Mouse (Mus musculus): ENCODE data around the gene Kdf1.

Gene Kdf1

DNA sequence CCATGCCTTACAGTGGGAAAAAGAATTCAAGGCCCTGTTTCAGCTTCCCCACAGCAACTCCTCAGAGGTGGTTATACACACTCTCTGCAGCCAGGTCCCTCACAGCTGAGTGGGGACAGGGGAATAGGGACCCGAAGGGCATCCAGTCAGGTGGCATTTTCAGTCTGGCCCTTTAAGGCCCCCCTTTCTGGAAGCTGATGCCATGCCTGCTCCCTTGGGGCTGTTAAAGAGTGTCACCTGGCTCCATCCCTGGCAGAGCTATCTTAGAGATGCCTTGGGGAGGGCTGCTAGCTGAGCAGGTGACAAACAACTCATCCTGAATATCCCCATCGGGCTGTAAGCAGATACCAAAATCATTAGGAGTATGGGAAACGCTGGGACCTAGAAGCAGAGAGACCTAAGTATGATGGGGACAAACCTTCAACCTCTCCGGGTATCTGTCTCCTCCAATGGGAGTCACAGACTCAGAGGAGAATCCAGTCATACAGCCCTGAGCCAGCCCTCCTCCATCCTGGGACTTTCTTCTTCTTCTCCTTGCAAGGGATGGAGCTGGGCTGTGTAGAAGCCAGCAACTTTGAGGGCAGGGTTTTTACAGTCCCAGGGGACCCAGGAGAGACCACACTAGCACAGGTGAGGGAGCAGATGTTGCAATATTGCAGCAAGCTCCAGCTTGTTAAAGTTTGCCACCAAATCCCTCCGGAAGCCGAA, 21.9 kb upstream of the Kdf1 start:
- no peak for DNase-seq (ENCODE audit: low read depth, low spot score)

DNA sequence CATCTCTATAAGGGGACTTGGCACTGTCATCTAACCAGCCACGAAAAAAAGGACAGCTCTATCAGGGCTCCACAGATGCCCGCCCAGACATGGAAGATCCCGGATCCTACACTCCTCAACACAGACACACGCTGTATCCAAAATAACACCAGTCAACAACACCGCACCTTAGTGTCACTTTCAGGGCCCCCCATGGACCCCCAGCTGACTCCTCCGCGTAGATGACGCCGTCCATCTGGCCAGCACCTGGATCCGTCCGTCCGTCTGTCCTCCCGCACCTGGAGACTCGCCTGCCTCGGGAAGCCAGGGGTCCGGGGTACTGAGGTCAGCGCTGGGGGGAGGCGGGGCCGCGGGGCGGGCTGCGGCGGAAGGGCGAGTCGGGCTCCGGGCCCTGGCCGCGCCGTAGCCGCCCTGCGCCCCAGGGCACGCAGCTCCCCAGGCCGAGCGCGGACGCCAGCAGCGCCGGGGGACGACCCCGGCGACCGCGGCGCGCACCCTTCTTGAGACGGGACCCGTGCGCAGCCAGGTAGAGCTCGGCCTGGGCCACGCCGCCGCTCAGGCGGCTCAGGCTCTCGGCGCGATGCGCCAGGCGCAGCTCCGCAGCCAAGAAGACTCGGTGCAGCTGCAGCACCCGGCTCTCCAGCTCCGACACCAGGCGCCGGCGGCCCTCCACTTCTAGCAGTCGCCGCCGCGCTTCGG, 21.2 kb upstream of the Kdf1 start:
- DNase-seq (ENCODE audit: low read depth, low spot score): no peak

DNA sequence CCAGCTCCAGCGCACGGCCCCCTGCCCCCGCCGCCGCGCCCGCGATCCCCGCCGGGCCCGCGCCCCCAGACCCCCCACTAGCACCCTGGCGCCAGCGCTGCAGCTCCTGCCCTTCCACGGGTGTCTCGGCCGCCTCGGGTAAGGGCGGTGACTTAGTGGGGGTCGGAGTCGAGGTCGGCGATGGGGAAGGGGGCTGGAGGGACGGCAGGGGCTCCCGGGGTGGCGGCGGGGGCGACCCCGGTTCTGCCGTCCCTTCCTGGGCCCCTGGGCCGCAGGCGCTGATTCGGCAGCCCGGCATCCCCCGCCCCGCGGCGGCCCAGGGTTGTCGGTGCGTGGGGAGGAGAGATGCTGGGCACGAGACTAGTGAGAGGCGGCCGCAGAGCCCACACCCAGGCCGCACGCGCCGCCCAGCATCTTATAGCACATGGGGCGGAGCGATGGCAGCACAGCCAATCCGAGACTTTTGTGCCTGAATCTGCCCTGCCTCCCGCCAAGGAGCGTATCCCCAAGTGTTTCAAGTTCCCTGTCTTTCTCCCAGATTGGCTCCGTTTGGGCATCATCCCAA, 20.5 kb upstream of the Kdf1 start, which contains the start of gene Trnp1:
Gene Trnp1, minus strand, starts transcription at position 391 of the 565 bp plus-strand sequence.
- DNase-seq (ENCODE audit: low read depth, low spot score): peak; percentile 64

DNA sequence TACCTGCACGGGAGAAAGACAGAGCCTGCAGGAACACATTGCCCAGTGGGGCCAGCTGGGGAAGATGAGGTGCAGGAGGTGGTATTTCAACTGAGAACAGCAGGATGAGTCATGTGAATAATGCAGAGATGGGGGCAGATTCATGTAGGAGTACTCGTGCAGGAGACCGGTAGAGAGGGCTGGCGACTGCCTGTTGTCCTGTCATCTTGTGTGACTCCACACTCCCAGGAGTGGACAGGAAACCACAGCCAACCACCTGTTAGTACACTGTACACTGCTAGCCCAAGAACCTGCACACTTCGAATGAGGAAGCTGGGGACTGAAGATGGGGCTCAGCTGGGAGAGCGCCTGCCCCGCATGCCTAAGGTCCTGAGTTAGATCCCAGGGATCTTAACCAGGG, 17.2 kb upstream of the Kdf1 start:
- no peak for DNase-seq (ENCODE audit: low read depth, low spot score)

DNA sequence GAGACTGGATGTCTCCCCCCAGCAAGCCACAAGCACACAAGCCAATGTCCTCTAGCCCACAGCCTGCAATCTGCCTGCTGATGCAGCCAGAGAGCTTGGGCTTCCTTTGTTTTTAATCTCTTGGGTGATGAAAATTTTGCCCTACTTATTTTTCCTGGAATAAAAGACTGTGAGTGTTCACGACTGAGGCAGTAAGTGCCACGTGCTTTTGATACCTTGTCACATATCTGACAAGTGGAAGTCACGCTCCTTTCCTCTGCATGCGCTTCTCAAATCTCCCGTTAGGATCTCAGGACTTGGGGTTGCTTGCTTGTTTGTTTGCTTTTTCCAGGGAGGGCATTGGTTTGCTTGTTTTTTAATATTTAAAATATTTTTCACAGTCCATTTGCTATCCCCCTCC, 14.5 kb upstream of the Kdf1 start:
- DNase-seq (ENCODE audit: low read depth, low spot score): no peak

DNA sequence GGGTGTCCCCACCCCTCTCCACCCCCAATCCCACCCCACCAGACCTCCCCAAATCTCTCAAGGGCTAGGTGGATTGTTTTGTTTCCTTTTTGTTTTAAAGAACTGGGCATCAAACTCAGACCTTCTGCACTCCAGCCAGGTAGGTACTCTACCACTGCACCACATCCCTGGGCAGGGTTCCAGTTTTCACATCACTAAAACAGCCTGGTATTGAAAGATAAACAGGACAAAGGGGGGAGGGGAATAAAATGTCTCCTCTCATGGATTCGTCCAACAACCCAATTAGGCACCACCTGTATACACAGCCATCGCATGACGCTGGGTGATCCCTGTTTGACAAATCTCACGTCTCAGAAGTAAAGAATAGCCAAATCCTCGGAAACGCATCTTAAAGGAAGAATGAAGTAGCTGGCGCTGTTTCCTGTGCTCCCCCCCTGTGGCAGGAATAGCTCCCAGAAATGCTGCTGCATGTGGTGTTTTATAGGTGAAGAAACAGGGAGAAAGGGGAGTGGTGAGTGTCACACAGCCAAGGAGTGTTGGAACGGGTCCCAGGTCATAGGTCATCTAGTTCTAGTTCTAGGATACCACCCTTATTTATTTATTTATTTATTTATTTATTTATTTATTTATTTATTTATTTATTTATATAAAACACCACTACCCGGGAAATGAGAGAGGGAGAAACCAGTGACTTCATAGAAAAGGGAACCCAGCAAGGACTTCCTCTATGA, 13.8 kb upstream of the Kdf1 start:
- no peak for DNase-seq (ENCODE audit: low read depth, low spot score)

DNA sequence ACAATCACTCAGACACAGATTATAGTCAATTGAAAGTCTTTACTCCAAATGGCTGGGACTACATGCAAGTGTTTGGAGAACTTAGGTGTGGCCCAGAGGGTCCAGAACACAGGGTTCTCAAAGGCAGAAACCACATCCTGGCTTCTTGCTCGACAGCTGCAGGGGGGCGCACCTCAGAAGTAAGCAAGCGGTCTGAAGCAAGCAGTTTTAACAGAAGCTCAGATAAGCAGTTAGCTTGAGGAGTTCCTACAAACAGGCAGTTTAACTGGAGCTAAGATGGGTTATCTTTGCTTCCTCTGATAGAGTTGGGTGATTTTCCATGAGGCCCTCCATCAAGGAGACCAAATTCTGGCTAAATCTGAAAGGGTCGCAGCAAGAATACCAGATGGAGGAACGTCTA, 12.2 kb upstream of the Kdf1 start:
- no peak for DNase-seq (ENCODE audit: low read depth, low spot score)

DNA sequence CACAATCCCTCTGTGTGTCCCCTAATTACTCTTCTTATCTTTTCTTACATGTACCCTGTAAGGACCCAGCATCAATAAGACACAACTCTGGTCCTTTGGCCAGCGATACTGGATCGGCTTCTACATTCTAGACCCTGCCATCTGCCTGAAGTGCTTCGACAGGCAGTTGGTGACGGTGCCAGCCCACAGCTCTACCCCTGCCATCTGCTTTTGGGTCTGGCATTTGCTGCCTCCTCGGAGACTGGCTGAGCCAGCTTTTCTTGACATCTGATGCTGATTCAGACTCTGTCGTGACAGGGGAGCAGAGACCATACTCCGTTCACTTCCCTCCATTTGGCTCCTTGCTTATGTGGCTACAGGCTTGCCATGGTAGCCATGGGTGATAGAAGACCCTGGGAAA, 9.8 kb upstream of the Kdf1 start:
- no peak for DNase-seq (ENCODE audit: low read depth, low spot score)

DNA sequence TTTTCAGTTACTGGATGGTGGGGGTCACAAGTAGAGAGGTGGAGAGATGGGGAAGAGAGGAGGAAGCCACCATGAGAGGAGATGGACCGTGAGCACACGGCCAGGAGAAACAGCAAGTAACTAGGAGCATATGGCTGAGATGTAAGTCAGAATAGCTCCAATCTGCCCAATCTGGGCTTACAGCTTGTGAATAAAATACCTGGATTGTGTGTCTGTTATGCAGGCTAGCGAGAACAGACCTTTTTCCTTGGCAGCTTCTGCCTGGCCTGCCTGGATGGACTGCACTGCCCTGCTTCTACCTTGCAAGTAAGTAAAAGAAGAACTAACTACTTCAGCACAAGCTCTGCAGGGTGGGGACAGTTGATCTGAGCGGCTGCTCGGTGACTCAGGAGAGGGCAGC, 7.7 kb upstream of the Kdf1 start:
- no peak for DNase-seq (ENCODE audit: low read depth, low spot score)

DNA sequence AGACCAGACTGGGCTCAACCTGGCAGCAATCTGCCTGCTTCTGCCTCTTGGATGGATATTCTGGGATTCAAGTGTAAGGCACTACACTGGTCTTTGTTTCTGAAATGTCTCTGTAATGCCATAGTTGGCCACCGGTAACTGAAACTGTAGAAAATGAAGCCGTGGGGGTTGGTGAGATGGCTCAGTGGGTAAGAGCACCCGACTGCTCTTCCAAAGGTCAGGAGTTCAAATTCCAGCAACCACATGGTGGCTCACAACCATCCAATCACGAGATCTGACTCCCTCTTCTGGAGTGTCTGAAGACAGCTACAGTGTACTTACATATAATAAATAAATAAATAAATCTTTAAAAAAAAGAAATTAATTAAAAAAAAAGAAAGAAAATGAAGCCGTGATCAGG, 6.3 kb upstream of the Kdf1 start:
- peak; percentile 59 for DNase-seq (ENCODE audit: low read depth, low spot score)

DNA sequence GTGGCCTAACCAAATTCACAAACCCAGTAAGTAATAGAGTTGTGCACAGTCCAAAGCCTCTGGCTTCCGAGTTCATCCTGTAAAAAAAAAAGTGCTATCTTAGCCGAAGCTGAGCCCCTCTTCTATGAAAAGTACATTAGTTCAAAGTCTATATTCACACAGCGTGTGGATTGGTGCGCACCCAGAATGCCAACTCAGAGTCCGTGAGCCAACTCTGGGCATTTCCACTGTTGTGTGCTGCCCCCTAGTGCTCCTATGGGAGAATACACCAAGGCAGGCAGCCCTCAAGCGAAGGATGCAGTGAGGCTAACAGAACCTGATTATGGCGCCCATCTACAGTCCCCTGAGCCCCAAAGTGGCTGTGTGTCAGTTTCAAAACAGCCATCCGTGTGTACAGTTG, 5.8 kb upstream of the Kdf1 start:
- DNase-seq (ENCODE audit: low read depth, low spot score): peak; percentile 82

DNA sequence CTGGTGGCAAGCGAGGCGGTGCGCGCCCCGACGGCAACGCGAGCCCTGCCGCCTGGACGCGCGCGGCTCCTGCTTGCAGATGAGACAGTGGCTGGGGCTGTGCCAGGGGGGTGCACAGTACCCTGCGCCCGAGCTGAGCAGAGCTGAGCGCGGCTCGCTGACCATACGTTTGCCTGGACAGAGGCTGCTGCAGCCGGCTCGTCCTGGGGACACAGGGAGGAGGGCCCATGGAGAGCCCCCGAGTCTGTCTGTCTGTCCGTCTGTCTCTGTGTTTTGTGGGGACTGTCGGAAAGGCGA, 554 bp downstream of the Kdf1 start:
- DNase-seq (ENCODE audit: low read depth, low spot score): no peak

DNA sequence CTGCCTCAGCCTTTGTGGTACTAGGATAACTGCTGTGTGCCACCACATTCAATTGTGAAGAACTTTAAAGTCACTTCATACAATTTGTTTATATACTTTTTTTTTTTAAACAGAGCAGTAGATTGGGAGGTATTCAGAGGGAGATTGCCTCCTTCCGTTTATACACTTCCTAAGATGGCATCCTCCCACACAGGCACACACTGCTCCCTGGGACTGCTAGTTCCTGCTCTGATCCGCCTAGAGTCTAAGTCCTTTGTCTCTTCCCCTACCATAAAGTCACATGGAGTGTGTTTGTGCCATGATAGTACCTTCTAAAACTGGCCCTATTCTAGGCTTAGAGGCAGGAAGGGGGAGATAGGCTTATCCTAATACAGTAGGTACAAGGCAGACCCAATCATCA, 2.7 kb downstream of the Kdf1 start:
- DNase-seq (ENCODE audit: low read depth, low spot score): no peak

DNA sequence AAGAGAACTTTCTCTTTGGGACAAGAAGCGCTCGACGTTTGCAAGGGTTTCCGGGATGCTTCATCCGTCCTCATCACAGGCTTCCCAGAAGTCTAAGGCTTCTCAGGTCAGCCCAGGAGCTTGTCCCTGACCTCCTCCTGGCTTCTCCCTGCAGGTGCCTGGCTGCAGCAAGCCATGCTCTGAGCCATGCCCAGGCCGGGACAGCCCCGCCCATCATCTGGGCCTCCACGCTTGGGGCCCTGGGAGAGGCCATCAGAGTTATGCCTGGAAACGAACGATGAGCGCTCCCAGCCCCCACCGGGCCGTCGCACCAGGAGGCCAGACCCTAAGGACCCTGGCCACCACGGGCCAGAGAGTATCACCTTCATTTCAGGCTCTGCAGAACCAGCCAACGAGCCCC, 9.0 kb downstream of the Kdf1 start:
- no peak for DNase-seq (ENCODE audit: low read depth, low spot score)

DNA sequence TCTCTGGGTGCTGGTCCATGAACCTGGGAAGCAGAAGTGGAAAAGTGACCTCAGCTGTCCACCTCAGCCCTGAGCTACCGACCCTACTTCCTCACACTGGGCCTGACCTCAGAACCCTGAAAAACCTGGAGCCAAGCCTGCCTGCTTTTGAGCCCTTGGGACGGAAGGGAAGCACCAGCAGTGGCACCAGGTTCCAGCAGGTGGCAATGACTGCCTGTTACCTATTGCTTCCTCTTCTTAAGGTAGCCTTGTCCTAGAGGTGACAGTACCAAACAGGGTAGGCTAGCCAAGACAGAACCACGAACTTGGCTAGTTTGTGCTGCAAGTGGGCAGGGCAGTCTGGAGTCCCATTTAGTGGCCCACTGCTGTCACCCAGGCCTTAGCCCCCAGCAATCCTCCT, 14.0 kb downstream of the Kdf1 start:
- no peak for DNase-seq (ENCODE audit: low read depth, low spot score)

DNA sequence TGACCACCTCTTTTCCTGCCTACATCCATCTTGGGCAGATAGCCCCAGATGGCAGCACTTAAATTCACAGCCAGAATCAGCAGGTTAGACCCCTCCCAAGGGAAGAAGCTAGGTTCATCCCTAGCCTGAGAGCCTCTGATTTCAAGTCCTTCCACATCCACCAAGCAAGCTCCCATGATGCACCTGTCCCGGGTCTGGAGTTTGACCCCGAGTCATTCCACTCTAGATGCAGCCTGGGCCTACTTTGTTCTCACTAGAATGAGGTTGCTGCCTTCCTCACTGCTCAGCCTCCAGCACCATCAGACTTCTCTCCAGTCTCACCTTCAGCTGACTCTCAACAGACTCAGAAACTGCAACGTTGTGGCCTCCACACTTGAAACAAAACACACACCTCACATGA, 17.3 kb downstream of the Kdf1 start:
- DNase-seq (ENCODE audit: low read depth, low spot score): no peak

DNA sequence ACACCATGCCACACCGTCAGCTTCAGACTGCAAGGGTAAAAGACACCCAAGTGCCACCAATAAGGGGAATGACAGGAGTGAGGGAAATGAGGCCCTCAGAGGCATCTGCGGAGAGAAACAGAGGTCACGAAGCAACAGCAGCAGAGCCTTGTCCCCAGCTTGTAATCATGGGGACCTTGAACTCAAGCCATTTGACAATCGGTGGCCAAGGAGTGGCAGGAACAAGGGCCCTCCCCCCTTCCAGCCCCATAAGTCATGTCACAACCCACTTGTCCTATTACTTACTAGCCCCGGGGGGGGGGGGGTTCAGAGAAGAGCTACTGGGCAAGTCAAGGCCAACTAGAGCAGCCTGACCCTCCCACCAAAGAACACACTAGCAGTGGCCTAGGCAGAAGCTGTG, 17.9 kb downstream of the Kdf1 start:
- DNase-seq (ENCODE audit: low read depth, low spot score): no peak

DNA sequence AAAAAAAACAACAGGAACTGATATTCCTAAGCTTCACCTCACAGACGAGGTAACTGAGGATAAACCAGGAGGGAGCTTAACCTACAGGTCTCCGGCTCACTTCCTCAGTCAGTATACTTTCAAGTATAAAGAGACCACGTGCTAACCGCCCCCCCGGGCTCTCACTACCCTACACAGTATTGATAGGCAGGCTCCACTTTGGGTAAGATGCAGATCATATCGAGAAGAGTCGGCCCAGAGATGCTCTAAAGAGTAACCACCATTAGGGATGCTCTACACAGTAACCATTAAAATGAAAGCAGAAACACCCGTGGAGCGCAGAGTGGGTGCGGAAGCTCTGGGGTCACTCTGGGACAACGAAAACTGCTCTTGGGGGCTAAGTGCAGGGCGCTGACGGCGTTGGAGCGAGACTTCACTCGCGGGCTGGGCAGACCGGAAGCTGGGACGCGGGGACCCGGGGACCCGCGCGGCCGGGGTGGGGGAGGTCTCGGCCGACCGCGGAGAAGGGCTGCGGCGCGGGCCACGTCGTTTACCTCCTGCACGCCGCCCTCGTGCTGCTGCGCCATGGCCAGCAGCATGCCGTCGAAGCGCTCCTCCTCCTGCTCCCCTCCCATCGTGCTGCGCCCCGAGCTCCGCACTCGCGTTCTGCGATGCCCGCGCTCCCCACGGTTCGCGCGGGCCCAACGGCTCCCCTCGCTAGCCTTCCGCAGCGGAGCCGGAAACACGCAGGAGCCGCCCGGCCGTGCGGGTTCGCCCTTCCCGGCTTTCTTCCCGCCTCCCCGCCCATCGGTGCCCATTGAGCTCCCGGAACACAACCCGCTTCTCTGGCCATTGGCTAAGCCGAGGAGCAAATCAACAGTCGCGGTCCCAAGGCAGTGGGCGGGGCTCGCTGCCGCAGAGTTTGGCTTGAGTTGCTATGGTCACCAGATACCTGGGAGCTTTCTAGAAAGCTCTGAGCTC, 26.8 kb downstream of the Kdf1 start, which contains the start of gene Nudc:
Gene Nudc, minus strand, starts transcription at position 725 of the 960 bp plus-strand sequence.
- DNase-seq (ENCODE audit: low read depth, low spot score): peak; percentile 97

DNA sequence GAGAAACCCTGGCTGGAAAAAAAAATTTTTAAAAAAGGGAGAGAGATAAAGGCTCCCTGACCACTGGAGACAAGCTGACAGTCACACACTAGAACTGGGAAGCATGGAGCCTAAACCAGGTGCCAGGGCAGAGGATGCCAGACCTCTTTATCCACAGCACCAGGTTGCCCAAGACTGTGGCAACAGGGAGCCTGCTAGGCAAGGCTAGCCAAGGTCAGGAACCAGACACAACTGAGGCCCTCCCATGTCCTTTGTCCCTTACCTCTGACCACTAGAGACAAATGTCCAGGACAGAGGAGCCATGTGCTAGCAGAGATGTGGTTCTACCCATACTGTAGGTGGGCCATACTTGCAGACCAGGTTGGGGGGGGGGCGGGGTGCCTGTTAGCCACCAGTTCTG, 33.3 kb downstream of the Kdf1 start:
- DNase-seq (ENCODE audit: low read depth, low spot score): no peak

DNA sequence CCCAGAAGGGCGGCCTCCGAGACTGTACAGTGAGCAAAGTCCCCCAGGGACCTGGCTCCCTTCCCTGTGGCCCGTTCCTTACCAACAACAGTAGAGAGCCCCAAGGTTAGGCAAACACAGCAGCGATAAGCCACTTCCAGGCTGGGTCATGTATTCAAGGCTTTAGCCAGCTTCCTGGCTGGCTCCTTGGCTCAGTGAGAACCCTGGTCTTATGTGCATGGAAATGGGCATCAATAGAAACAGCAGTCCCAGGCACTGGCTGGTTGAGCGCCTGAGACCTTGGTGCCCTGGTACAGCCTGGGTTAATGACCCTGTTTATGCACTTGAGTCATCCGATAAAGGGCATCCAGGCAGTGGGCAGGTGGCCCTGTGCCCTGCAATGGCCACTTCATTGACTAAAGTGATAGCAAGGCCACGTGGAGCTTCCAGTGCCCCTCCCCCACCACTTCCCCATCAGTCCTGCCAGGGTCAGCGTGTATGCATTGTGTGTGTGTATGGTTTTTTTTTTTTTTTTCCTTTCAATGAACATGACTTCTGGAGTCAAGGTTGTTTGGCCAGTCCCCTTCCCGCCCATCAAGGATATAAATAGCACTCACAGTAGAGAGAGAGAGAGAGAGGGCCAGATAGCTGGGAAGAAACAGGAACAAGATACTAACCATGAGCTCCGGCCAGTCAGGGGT, 34.1 kb downstream of the Kdf1 start, which contains the start of gene Nr0b2:
Gene Nr0b2, plus strand, starts transcription at position 609 of the 680 bp plus-strand sequence.
- DNase-seq (ENCODE audit: low read depth, low spot score): no peak
